Mouse (Mus musculus): Measurements from ENCODE around the gene Ergic1. TPM values are rescaled to one million over a fixed set of nuclear protein-coding genes. Genes with fewer than 3 reads are reported as not detected.

The Ergic1 gene
- polyA plus RNA-seq, 1 experiment: 35.7 TPM

GRCm38 (mm10) chr17:26639791-26640190 is 78.5 kb downstream of the Ergic1 start:
- no peak for TF ChIP-seq GATA1 (IDR thresholded peaks at IDR 0.05; ENCODE audit: low read length)

- no peak for TF ChIP-seq GATA1 (IDR thresholded peaks at IDR 0.05; ENCODE audit: low read length)
These were observed 79.0 kb downstream of the Ergic1 start for GRCm38 (mm10) chr17:26640286-26640740.

DNA sequence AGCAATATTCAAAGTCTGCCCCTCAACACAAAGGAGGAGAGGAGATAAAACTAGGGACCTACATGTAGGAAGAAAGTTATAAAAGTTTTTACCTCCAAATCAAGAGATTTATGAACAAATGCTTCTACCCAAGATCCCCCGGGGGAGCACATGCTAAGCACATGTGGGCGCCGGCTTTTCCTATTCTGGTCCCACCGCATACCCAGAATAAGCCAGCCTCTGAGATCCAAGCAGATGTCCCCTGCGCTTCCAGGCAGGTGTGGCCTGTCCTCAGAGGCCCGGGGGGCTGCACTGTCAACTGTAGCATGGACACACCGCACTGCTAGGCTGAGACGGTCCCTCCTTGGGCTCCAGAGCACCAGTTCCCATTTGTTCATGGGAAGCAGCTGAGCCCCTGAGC is 82.2 kb downstream of the Ergic1 start:
- TF ChIP-seq GATA1 (IDR thresholded peaks at IDR 0.05; ENCODE audit: low read length): no peak

- TF ChIP-seq GATA1 (IDR thresholded peaks at IDR 0.05; ENCODE audit: low read length): no peak
These were observed 82.7 kb downstream of the Ergic1 start for GRCm38 (mm10) chr17:26643993-26644392.

DNA sequence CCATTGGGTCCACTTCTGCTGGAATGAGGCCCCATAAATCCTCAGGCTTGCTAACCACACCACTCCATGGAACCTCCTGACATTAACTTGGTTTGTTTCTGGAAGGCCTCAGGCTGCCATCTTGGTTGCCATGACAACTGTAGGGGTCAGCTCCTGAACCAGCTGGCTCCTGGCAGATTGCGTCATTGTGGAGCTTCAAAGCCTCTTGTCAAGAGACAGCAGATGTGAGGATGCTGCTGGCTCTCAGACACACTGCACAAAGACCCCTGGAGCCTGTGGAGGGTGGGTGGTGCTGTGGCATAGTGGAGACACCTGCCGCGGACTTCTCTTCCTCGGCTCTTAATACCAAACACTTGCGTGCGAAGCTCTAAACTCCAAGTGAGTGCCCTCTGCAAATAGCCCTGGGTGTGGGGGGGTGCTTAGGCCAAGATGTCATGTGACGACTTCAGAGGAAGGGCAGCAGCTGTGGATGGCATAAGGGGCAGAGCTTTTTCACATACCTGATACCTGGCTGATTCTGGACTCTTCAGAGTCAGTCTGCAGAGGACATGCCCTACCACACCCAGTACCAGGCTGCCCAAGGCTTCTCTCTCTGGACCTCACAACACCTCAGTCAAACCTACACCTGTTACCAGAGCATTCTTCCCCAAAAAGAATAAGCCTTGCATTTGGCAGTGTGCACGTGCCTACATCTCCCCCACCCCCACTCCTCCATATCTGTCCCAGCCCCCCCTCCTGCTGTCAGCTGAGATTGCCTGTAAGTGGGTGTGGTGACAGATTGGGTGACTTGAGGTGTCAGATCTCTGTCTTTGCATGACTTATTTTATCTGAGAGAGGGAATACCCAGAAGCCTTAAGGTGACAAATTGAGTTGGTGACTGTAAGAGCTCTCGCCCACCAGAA is 83.5 kb downstream of the Ergic1 start:
- TF ChIP-seq GATA1 (IDR thresholded peaks at IDR 0.05; ENCODE audit: low read length): no peak

DNA sequence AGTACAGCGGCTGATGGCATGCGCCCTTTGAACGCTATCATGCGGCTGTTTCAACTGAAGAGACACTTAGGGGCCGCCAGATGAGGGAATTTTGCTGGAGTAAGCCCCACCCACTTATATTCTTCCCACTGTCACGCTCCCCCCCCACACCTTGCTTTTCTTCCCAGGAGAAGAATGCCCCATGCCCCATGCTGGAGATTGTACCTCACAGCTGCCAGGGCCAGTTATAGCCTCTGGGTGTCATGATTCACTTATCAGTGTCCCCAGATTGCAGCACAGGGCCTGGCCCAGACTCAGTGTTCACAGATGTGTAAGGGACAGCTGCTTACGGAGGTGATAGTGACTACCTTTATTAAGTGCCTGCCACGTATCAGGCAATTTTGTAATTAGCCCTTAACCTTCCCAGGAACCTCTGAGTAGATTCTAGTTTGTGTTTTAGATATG is 84.1 kb downstream of the Ergic1 start:
- no peak for TF ChIP-seq GATA1 (IDR thresholded peaks at IDR 0.05; ENCODE audit: low read length)

DNA sequence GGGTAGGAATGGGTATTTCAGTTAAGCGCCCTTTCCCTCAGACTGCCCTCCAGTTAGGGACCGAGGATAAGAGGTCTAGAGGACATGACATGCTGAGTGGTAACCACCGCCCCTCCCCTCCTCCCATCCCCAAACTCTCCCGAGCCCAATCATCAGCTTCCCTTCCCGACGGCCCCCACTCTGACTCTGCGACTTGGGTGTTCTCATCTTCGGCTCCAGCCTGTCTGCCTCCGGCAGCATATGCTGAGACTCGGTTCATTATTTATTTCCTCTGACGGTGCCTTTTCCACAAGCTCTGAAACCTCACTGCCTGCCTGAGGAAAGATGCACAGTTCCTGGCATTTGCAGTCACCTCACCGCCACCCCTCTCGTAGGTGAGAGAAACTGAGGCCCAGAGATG is 86.0 kb downstream of the Ergic1 start:
- TF ChIP-seq GATA1 (IDR thresholded peaks at IDR 0.05; ENCODE audit: low read length): no peak

- no peak for TF ChIP-seq GATA1 (IDR thresholded peaks at IDR 0.05; ENCODE audit: low read length)
These were observed 88.3 kb downstream of the Ergic1 start for GRCm38 (mm10) chr17:26649565-26649964.

GRCm38 (mm10) chr17:26650451-26651363 is 89.4 kb downstream of the Ergic1 start:
- TF ChIP-seq GATA1 (IDR thresholded peaks at IDR 0.05; ENCODE audit: low read length): no peak

GRCm38 (mm10) chr17:26658854-26659572 is 97.7 kb downstream of the Ergic1 start:
- no peak for TF ChIP-seq GATA1 (IDR thresholded peaks at IDR 0.05; ENCODE audit: low read length)

DNA sequence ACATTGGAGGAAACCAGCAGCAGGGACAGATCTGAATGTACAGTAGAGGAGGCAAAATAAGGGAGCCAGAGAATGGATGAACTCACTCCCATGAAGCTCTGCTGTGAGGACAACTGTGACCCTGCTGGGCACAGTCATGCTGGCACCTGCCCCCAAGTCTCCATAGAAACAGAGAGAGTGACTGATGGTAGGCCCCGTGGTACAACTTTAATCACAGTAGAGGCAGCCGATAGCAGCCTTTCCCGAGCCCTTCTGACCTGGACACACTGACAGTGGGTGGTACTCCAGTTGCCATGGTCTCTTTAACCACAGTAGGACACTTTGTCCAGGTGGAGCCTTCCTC is 98.3 kb downstream of the Ergic1 start:
- no peak for TF ChIP-seq GATA1 (IDR thresholded peaks at IDR 0.05; ENCODE audit: low read length)

DNA sequence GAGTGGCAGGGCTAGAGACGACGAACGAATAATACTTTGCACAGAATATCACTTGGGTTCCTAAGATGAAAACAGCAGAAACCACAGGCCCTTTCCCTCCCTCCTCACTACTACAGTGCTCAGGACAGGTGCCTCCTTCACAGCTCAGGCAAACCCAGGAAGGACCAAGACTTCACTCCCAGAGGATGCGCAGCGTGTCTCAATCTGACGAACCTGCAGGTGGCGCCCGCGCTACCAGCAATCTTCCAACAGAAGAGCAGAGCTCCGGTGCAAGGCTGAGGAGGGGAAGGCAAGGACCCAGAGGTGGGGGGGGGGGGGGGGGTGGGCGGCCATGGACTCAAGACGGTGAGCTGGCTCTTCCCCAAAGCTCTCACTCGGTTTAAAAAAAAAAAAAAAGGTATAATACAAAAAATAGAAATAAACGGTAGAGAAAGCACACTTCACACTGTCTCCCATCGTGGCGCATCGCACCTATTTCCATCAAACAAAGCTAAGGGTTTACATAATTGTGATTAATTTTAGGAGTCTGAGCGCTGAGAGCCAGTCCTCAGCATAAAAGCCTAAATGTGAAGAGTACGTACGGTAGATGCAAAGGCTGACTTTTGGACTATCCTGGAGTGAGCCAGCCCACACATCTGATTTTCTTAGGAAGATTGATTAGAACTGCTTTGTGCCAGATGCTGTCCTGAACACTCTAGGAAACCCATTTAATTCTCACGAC is 99.1 kb downstream of the Ergic1 start:
- TF ChIP-seq GATA1 (IDR thresholded peaks at IDR 0.05; ENCODE audit: low read length): no peak

GRCm38 (mm10) chr17:26662204-26662603 is 100.9 kb downstream of the Ergic1 start:
- no peak for TF ChIP-seq GATA1 (IDR thresholded peaks at IDR 0.05; ENCODE audit: low read length)

DNA sequence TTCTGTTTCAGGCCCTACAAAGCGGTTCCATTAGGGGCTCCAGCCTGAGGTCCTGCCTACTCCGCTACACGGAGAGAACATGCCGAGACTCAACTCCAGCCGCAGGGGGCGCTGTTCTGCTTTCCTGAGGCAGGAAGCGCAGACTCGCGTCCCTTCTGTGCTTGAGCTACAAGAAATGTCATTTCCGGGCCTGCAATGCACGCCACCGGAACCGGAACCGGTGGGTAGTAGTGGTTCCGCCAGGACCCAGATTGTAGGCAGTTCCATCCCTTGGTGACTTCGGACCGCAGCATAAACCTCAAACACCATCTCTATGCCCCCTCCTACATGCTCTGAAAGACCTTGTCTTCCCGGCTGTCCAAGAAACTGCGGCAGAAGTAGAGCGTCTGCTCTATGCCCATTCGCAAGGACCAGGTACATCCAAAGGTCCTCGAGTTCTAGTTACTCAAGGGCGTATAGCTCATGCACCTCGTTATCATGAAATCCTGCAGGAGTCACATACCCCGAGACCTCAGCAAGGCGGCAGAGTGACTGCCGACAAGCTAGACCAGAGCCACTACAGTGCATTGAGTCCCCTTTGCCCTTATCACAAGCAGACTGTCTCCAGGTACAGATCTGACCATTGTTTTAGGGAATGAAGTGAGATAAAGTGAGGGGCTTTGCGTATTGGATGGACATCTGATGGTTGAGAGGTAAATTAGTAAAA is 101.8 kb downstream of the Ergic1 start, which contains the start of gene Atp6v0e:
Gene Atp6v0e, plus strand, starts transcription at position 254 of the 706 bp plus-strand sequence.
- no peak for TF ChIP-seq GATA1 (IDR thresholded peaks at IDR 0.05; ENCODE audit: low read length)
